Mouse (Mus musculus) right cerebral cortex, postnatal 14 days (tissue): ENCODE measurements around the gene Ccdc122.
"Not testable (repeated sequence)": the region's sequence is repeated elsewhere in the genome, so short reads cannot be mapped to it uniquely, and the experiment has no call there.

Experiments used
- DNase-seq: peaks from one replicate; pipeline ENCODE4 v3.0.0; 2022

Gene Ccdc122

GRCm38 (mm10) chr14:77036226-77037046 lies at the start of gene Ccdc122, which contains the start of gene Lacc1:
TSS of gene Ccdc122 (plus strand) at chr14:77036772.
TSS of gene Lacc1 (minus strand) at chr14:77036904.
- peak; percentile 71 for DNase-seq

- not testable (repeated sequence) for DNase-seq
Observed at GRCm38 (mm10) chr14:76990351-76990750, 46.2 kb upstream of the Ccdc122 start.

- DNase-seq: no peak
Observed at GRCm38 (mm10) chr14:77004740-77005139, 31.8 kb upstream of the Ccdc122 start.

DNA sequence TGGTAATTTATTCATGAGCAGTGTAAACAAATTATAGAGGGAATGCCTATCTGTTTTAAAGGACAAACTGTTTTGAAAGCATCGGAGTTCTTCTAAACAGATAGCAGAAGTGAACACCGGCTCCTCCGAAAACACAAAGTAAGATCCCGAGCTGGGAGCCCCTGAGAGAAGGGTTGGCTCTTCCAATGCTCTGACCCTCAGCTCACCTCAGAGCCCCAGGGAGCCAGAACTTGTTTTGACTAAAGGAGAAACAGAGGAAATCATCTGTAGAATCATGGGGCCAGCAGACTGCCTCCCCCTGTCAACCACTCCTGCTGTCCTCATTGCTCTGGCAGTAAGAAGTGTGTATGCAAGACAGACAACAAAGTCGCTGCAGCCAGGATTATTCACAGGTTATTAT lies 31.0 kb upstream of the Ccdc122 start:
- no peak for DNase-seq

DNA sequence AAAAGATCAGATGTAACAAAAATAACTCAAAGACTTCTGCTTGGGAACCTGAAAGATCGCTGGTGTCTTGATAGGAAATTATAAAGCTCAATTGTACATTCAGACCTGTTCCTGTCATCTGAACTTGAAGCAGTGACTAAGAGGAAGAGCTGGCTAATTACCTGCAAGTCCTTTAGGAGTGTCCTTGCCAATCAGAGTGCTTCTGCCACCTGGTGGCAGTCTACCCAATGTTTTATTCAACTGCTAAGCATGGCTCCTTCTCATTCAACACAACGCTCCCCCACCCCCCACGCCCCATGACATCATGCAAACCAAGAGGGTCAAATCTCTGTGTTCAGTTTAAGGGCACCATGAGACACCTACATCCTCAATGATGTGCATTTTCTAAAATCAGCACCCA lies 28.3 kb upstream of the Ccdc122 start:
- peak; percentile 78 for DNase-seq

DNA sequence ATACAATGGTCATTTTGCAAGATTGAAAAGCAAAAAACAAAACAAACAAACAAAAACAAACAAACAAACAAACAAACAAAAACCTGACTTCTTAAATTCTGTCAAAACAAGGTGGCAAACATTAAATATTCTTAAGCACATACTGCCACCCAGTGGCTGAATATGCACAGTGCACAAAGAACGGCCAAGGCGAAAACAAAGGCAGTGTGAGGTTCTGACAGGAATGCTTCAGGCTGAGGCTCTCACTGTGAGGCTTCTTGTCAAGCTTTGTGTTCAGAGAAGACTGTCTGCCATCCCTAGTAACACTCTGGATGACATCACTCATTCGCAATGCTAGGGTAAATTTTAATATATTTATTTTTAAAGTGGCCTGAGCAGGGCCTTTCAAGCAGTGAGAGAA lies 24.8 kb upstream of the Ccdc122 start:
- DNase-seq: peak; percentile 59

DNA sequence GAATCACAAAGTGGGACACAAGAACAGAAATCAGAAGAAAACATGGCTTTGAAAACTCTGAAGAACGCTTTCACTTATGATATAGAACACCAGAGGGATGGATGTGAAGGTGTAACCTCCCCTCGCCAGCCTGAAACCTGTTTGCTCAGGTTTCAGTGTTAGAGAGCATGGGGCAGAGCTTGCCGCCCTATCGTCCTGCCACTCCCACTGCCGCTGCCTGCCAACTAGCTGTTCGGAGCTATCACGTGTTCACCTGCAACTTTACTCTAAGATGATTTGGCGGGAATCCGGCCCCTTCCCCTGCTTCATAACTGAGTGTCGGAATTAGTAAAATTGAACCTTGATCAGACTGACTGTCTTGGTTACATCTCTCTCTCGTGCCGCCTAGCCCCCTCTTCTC lies 19.8 kb upstream of the Ccdc122 start:
- not testable (repeated sequence) for DNase-seq

DNA sequence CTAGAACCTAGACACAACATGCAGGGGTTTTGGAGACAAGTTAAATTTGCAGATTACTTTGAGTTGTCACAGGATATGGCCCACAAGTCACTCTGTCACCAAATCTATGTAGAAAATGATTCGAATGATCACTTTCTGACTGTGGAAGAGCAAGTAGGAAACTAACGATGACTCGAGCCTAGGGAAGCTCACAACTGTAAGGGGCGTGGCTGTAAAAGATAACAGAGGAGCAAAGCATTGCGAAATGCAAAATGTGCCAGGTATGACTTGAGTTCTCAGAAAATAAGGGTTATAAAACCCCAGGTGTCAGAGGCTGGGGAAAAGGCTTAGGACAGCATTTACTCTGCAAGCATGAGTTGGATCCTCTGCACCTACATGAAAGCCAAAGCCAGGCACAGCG lies 19.4 kb upstream of the Ccdc122 start:
- no peak for DNase-seq

DNA sequence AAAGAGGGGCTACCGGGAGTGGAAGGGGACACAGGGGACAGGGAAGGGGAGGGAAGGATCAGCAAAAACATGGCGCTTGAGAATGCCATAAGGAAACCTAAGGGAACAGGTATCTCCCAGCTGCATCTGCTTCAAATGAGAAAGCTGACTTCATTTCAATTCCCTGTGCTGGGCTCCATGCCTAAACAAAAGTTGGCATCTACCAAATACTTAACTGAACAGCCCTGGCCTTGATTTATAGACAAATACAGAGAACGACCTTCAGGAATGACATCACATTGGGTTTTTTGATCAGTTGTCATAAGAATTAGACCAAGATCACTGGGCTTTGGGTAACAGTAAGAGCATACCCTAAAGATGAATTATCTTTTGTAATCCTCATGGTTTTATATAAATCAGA lies 12.1 kb upstream of the Ccdc122 start:
- DNase-seq: no peak

DNA sequence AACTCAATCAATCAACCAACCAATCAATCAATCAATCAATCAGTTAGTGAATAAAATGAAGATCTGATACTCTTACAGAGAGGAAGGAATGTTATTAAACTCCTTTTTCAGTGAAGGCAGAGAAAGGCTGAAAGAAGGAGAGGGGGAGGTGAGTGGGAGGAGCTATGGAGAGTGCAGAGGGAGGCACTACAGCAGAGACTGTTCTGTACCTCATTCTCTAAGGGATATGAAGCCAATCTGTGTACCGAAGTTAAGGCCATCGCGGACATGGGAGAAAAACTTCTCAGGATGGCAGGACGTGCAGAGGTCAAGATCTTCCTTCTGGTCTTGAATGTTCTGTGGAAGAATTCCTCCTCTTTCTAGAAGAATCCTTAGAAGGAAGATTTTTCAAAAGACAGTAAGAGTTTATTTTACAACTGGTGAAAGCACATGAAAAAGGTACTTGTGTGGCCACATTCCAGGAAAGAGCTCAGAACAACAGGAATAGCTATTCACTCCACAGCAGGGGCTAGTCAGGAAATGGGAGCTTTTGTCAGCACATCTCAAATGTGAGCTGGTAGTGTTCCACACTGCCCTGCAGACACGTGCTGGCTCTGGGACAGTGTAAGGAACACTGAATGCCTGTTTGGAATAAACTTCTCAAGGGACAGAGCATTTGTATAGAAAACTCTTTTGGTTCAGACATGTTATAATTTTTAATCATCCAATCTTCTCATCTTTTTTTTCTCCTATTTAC lies 7.1 kb upstream of the Ccdc122 start:
- no peak for DNase-seq

GRCm38 (mm10) chr14:77030808-77031207 lies 5.8 kb upstream of the Ccdc122 start:
- no peak for DNase-seq

DNA sequence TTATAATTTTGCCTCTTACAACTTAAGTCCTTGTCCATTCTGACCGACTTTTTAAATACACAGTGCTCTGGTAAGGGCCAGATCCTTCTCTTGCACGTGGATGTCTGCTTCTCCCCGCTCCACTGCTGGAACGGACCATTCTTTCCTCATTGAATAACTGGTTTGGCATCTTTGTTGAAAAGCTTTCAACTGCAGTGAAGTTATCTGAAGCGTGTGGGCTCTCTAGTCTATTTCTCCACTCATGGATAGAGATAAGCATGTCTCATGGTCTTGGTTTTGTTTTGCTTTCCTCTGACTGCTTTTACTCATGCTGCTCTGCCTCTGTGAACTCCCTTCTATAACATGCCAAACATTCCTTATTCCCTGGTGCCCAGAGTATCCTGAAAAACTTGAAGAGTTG lies 4.1 kb upstream of the Ccdc122 start:
- no peak for DNase-seq

- DNase-seq: no peak
Observed at GRCm38 (mm10) chr14:77033391-77033790, 3.2 kb upstream of the Ccdc122 start.

DNA sequence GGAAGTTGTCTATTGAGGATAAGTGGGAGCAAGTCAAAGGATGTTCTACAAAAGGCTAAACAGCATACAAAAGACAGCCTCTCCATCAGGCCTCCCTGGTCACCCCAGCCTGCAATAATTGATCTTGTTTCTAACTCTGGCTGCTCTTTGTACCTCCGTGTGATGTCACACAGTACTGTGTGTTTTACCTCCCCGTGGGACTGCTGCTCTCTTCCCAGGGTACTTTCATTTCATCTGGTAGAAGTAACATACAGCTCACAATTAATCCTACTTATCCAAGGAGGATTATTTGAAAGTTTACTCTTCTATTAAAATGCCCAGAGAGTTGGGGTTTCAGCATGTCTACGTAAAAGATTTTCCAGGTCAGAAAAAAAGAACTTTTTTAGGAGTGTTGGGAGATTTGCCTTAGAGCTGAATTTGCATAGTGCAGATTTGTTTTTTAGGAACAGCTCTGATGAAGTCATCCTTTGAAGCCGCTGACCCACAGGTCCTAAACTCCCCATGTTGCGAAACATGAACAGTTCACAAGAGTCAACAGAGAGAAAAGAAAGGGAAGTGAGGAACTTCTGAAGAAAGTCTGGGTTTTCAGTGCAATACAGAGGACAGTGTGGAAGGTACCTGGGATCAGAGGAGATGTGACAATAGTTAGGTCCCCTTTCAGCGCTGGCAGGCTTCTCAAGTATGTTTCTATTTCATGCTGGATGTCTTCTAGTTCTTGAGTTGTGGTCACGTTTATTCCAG lies 2.2 kb upstream of the Ccdc122 start:
- no peak for DNase-seq

DNA sequence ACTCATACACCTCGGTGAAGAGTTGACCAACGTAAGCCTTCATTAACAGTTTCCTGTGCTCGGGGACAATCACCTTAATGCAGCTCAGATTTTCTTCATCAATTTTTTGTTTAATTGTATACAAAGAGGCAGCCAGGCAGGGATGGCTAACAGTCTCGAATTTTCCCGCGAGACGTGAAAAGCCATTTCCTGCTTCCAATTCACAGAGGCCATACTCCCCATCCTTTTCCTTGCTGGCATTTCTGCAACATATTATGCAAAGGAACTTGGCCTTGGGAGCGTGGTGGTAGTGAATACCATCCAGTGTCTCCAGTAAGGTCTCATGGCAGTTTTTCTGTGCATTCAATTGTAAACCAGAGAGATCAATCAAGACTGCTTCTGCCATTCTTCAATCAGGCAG lies 1.6 kb upstream of the Ccdc122 start:
- DNase-seq: no peak

- no peak for DNase-seq
Observed at GRCm38 (mm10) chr14:77037330-77037729, 758 bp downstream of the Ccdc122 start.

DNA sequence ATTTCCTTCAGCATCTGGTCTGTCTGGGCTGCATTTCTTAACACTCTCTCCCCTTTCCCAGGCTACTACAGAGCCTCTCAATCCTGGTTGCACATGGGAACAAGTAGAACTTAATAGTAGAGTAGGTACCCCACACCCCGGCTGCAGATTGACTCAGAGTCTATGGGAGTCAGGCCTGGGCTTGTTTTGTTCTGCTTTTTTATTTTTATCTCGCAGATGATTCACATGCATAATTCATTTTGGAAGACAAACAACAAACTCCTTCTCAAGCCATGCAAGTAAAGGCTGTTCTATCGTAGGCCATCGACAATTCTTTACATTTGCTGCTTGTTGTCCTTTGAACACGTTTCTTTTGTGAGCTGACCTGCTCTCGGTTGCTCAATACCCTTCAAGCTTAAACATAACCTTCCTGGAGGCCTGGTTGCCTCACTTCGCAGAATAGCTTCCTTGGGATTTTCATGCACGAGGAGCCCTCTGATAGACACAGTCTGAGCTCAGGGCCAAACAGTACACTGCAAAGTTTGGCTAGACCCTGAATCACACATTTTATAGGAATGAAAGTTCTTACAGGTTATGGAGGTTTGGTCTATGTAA lies 1.4 kb downstream of the Ccdc122 start:
- no peak for DNase-seq

DNA sequence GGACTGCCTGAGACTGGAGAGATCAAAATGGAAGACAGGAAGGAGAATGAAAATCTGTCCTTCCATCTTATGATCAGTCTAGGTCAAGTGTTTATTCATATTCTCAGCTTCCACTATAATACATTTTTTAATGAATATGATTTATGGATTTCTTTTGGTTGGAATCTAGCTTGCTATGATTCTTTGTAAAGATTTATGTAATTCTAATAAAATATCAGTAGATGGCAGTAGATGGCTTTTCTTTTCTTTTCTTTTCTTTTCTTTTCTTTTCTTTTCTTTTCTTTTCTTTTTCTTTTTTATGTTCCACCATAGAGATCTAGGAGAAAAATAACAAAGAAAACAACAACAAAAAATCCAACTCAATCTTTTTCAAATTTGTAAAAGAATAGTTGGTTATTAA lies 16.7 kb downstream of the Ccdc122 start:
- no peak for DNase-seq

DNA sequence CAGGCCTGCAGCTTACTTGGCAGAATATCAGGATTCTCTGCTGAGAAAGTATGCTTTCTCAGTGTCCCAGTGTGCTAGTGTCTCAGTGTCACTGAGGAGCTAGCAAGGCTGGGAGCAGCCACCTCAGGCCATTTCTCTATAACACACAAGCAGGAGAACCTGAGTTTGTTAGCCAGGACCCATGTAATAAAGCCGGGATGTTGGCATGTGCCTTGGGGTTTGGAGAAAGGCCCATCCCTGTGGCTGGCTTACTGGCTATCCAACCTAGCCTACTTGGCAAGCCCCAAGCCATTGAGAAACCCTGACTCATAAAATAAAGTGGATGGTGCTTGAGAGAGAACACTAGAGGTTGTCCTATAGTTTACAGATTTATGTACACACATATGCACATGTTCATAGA lies 32.8 kb downstream of the Ccdc122 start:
- no peak for DNase-seq

DNA sequence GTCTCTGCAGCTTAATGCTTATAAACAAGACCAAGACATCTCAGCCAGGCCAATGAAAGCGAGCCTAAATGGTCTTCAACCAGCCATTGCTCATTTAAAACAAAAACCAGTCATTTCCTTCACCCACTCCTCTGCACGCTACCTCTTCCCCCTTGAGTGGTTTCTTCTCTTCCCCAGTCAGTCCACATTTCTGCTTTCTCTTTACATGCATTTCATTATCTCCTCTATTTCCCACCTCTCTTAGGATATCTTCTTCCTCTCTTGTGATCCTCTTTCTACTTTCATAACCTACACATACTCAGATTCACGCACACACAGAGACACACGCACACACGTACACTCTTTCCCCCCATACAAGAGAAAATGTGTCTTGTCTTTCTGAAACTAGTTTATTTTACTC lies 44.7 kb downstream of the Ccdc122 start:
- DNase-seq: no peak

DNA sequence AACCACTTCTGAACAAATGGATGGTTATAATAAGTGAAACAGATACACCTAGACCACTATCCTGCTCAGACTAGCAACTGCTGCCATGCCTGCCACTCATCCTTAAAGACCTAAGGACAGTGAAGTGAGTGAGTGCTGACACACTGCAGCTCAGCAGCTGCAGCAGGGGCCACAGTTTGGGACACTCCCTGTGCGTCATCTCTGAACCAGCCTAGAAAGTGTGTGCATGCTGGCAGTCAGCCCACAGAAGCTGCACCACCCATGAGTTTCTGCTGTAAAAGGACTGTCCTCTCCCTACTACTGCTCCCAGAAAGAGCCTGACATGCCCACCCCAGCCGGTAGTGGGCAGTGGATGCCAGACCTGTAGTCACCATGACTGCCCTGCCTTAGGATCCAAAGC lies 63.7 kb downstream of the Ccdc122 start:
- no peak for DNase-seq

DNA sequence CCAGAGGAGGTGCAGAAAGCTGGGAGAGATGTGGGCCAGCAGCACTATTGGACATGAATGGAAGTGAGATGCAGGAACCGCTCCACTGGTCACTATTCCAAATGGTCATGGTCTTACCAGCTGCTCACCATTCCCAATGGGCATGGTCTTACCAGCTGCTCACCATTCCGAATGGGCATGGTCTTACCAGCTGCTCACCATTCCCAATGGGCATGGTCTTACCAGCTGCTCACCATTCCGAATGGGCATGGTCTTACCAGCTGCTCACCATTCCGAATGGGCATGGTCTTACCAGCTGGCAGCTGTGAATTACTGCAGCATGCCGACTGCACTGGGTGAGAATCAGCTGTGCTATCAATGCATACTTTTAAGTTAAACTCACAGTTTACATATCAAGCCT lies 74.0 kb downstream of the Ccdc122 start:
- DNase-seq: not testable (repeated sequence)

- DNase-seq: no peak
Observed at GRCm38 (mm10) chr14:77130612-77131011, 94.0 kb downstream of the Ccdc122 start.
